Mouse (Mus musculus): Measurements from ENCODE around the gene Slc24a3. TPM values are rescaled to one million over a fixed set of nuclear protein-coding genes. Genes with fewer than 3 reads are reported as not detected.

Gene Slc24a3
- polyA plus RNA-seq, 1 experiment from 2014 or later, result 1.6 TPM

GRCm38 (mm10) chr2:145370795-145371194 is 203.2 kb downstream of the Slc24a3 start:
- Histone ChIP-seq H3K4me1 (no peaks in the 10 kb centered on the region), H3K4me3 (no peak overlapping the region), H3K9me3 (no peaks in the 10 kb centered on the region), H3K27me3 (replicated peaks) (no peaks in the 10 kb centered on the region), H3K27ac (replicated peaks) (no peak overlapping the region), H3K9ac (no peak overlapping the region), H3K36me3 (no peaks in the 10 kb centered on the region), H3K4me2 (no peak overlapping the region)
- no peak for ATAC-seq (ENCODE audit: extremely low read depth, insufficient number of reproducible peaks, low FRiP score, low TSS enrichment)
- 49% methylated on average over 4 of the region's 4 CpGs for WGBS

GRCm38 (mm10) chr2:145373803-145374202 is 206.2 kb downstream of the Slc24a3 start:
- Histone ChIP-seq H3K9ac (no peak overlapping the region), H3K4me1 (no peaks in the 10 kb centered on the region), H3K27ac (replicated peaks) (no peak overlapping the region), H3K27me3 (replicated peaks) (no peaks in the 10 kb centered on the region), H3K4me3 (no peak overlapping the region), H3K36me3 (no peaks in the 10 kb centered on the region), H3K4me2 (no peak overlapping the region), H3K9me3 (no peaks in the 10 kb centered on the region)
- no peak for ATAC-seq (ENCODE audit: extremely low read depth, insufficient number of reproducible peaks, low FRiP score, low TSS enrichment)
- 85% methylated on average over 5 of the region's 5 CpGs for WGBS

- Histone ChIP-seq H3K4me1 (peaks cover 30% of the 10 kb centered on the region), H3K27ac (replicated peaks) (no peak overlapping the region), H3K9me3 (no peaks in the 10 kb centered on the region), H3K36me3 (no peaks in the 10 kb centered on the region), H3K27me3 (replicated peaks) (no peaks in the 10 kb centered on the region), H3K4me3 (no peak overlapping the region), H3K9ac (no peak overlapping the region), H3K4me2 (no peak overlapping the region)
- no peak for ATAC-seq (ENCODE audit: extremely low read depth, insufficient number of reproducible peaks, low FRiP score, low TSS enrichment)
- 78% methylated on average over 13 of the region's 13 CpGs for WGBS
These were observed 215.6 kb downstream of the Slc24a3 start for GRCm38 (mm10) chr2:145382908-145383770.

- H3K4me2 ChIP-seq, result no peak overlapping the region
- peaks cover 30% of the 10 kb centered on the region for H3K4me1 ChIP-seq
- H3K4me3 ChIP-seq, result no peak overlapping the region
- H3K27ac ChIP-seq (replicated peaks), result peak overlapping the region; percentile 77; the same call in 1 of the 2 replicates
- no peaks in the 10 kb centered on the region for H3K36me3 ChIP-seq
- no peaks in the 10 kb centered on the region for H3K27me3 ChIP-seq (replicated peaks)
- no peaks in the 10 kb centered on the region for H3K9me3 ChIP-seq
- WGBS, result 80% methylated on average over 2 of the region's 2 CpGs
- H3K9ac ChIP-seq, result no peak overlapping the region
- ATAC-seq (ENCODE audit: extremely low read depth, insufficient number of reproducible peaks, low FRiP score, low TSS enrichment), result no peak
These were observed 216.7 kb downstream of the Slc24a3 start for GRCm38 (mm10) chr2:145384221-145384620.

- peaks cover 30% of the 10 kb centered on the region for H3K4me1 ChIP-seq
- no peaks in the 10 kb centered on the region for H3K27me3 ChIP-seq (replicated peaks)
- H3K4me3 ChIP-seq, result no peak overlapping the region
- no peak for ATAC-seq (ENCODE audit: extremely low read depth, insufficient number of reproducible peaks, low FRiP score, low TSS enrichment)
- H3K9me3 ChIP-seq, result no peaks in the 10 kb centered on the region
- H3K9ac ChIP-seq, result no peak overlapping the region
- peak overlapping the region; percentile 77 for H3K27ac ChIP-seq (replicated peaks)
- WGBS, result 47% methylated on average over 3 of the region's 3 CpGs
- H3K4me2 ChIP-seq, result no peak overlapping the region
- no peaks in the 10 kb centered on the region for H3K36me3 ChIP-seq
These were observed 217.7 kb downstream of the Slc24a3 start for GRCm38 (mm10) chr2:145385220-145385619.

GRCm38 (mm10) chr2:145385773-145386172 is 218.2 kb downstream of the Slc24a3 start:
- no peak for ATAC-seq (ENCODE audit: extremely low read depth, insufficient number of reproducible peaks, low FRiP score, low TSS enrichment)
- H3K4me2 ChIP-seq, result no peak overlapping the region
- H3K36me3 ChIP-seq, result no peaks in the 10 kb centered on the region
- WGBS, result 9% methylated on average over 1 of the region's 1 CpGs
- H3K27ac ChIP-seq (replicated peaks), result peak overlapping the region; percentile 77
- no peak overlapping the region for H3K9ac ChIP-seq
- no peaks in the 10 kb centered on the region for H3K27me3 ChIP-seq (replicated peaks)
- peaks cover 30% of the 10 kb centered on the region for H3K4me1 ChIP-seq
- no peaks in the 10 kb centered on the region for H3K9me3 ChIP-seq
- no peak overlapping the region for H3K4me3 ChIP-seq

- Histone ChIP-seq H3K4me3 (no peak overlapping the region), H3K9ac (no peak overlapping the region), H3K27me3 (replicated peaks) (no peaks in the 10 kb centered on the region), H3K27ac (replicated peaks) (no peak overlapping the region), H3K4me2 (no peak overlapping the region), H3K4me1 (peaks cover 37% of the 10 kb centered on the region), H3K36me3 (no peaks in the 10 kb centered on the region), H3K9me3 (no peaks in the 10 kb centered on the region)
- 67% methylated on average over 3 of the region's 3 CpGs for WGBS
- ATAC-seq (ENCODE audit: extremely low read depth, insufficient number of reproducible peaks, low FRiP score, low TSS enrichment), result no peak
These were observed 228.2 kb downstream of the Slc24a3 start for GRCm38 (mm10) chr2:145395804-145396203.

GRCm38 (mm10) chr2:145396579-145396978 is 229.0 kb downstream of the Slc24a3 start:
- WGBS, result 48% methylated on average over 7 of the region's 7 CpGs
- Histone ChIP-seq H3K4me3 (no peak overlapping the region), H3K27me3 (replicated peaks) (no peaks in the 10 kb centered on the region), H3K4me1 (peaks cover 34% of the 10 kb centered on the region), H3K4me2 (no peak overlapping the region; the same call in 1 of the 2 replicates), H3K36me3 (no peaks in the 10 kb centered on the region), H3K9me3 (no peaks in the 10 kb centered on the region), H3K27ac (replicated peaks) (peak overlapping the region; percentile 67), H3K9ac (no peak overlapping the region)
- no peak for ATAC-seq (ENCODE audit: extremely low read depth, insufficient number of reproducible peaks, low FRiP score, low TSS enrichment)

- Histone ChIP-seq H3K4me3 (no peak overlapping the region), H3K27ac (replicated peaks) (peak overlapping the region; percentile 67), H3K4me2 (peak overlapping the region; percentile 20), H3K27me3 (replicated peaks) (no peaks in the 10 kb centered on the region), H3K9me3 (no peaks in the 10 kb centered on the region), H3K4me1 (peaks cover 38% of the 10 kb centered on the region), H3K36me3 (no peaks in the 10 kb centered on the region), H3K9ac (0 out of 2 replicates have a peak overlapping the region, but pooled peaks have one; percentile 34)
- WGBS, result 32% methylated on average over 10 of the region's 10 CpGs
- no peak for ATAC-seq (ENCODE audit: extremely low read depth, insufficient number of reproducible peaks, low FRiP score, low TSS enrichment)
These were observed 230.1 kb downstream of the Slc24a3 start for GRCm38 (mm10) chr2:145397456-145398206.

GRCm38 (mm10) chr2:145401240-145401805 is 233.8 kb downstream of the Slc24a3 start:
- WGBS, result 44% methylated on average over 6 of the region's 6 CpGs
- Histone ChIP-seq H3K4me1 (peaks cover 49% of the 10 kb centered on the region), H3K36me3 (no peaks in the 10 kb centered on the region), H3K9ac (no peak overlapping the region), H3K4me2 (no peak overlapping the region), H3K27me3 (replicated peaks) (no peaks in the 10 kb centered on the region), H3K9me3 (no peaks in the 10 kb centered on the region), H3K4me3 (no peak overlapping the region), H3K27ac (replicated peaks) (peak overlapping the region; percentile 12)
- ATAC-seq (ENCODE audit: extremely low read depth, insufficient number of reproducible peaks, low FRiP score, low TSS enrichment), result no peak

GRCm38 (mm10) chr2:145401996-145402395 is 234.4 kb downstream of the Slc24a3 start:
- Histone ChIP-seq H3K9me3 (no peaks in the 10 kb centered on the region), H3K4me3 (no peak overlapping the region), H3K9ac (no peak overlapping the region), H3K36me3 (no peaks in the 10 kb centered on the region), H3K4me2 (no peak overlapping the region), H3K27me3 (replicated peaks) (no peaks in the 10 kb centered on the region), H3K27ac (replicated peaks) (no peak overlapping the region; the same call in 1 of the 2 replicates), H3K4me1 (peaks cover 49% of the 10 kb centered on the region)
- no peak for ATAC-seq (ENCODE audit: extremely low read depth, insufficient number of reproducible peaks, low FRiP score, low TSS enrichment)
- WGBS, result 59% methylated on average over 2 of the region's 2 CpGs
